In the genomic region with DNA sequence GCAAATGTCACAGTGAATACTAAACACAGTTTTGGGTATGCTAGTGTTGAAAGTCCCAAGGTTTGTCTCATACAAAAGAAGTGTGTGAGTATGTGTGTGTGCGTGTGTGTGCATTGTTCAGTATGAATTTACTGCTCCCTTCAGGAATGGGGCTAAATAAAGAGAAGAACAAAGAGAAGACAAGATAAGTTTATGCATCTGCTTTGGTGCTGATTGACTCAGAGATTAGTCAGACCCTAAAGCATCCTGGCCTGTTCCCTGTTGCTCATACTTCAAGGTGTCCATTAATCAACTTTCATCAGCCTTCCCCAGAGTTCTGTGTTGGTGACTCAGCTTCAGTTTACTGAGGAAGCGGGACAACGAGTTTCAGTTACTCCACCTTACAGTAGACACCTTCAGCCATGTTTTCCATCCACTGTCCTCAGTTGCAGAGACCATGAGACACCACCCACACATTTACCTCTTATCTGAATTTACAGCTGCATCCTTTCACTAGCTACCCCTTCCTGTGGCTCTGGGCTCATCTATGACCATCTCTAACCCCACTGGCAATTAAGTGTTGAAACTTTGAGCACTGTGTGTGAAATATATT, we compare ENCODE assay signal across 12 mouse cellular contexts.
"Had no signal": no experiment of that assay in that cellular context is flagged by ENCODE, and none has a peak within 500 bp of the region (broad histone marks: within the 10 kb centered on the region; RNA-seq: fewer than 3 reads in every experiment).

No protein-coding gene starts in this region.

- H3K9me3 ChIP-seq: kidney, embryonic 15.5 days; liver, embryonic 15.5 days; midbrain, embryonic 10.5 days; midbrain, embryonic 15.5 days; neural tube, embryonic 12.5 days had no signal

- H3K27me3 ChIP-seq: kidney, embryonic 15.5 days; liver, embryonic 15.5 days; midbrain, embryonic 15.5 days; neural tube, embryonic 12.5 days had no signal

- H3K4me1 ChIP-seq: kidney, embryonic 15.5 days; liver, embryonic 15.5 days; midbrain, embryonic 10.5 days; midbrain, embryonic 15.5 days; neural tube, embryonic 12.5 days had no signal

- H3K36me3 ChIP-seq: kidney, embryonic 15.5 days; liver, embryonic 15.5 days; midbrain, embryonic 10.5 days; midbrain, embryonic 15.5 days; neural tube, embryonic 12.5 days had no signal

- H3K4me3 ChIP-seq: kidney, embryonic 15.5 days; liver, embryonic 15.5 days; midbrain, embryonic 10.5 days; midbrain, embryonic 15.5 days; neural tube, embryonic 12.5 days had no signal

- ATAC-seq: midbrain, embryonic 15.5 days had no signal

- DNase-seq: kidney, postnatal 14 days; left cerebral cortex, postnatal 4 days; lung, embryonic 14.5 days; lung, postnatal 10 days; lung, postnatal 4 days; right cerebral cortex, postnatal 14 days; thymus, postnatal 25 days had no signal
